Mouse (Mus musculus) G1E (cell line): ENCODE measurements at regions not wholly inside any gene's neighbourhood (a gene's known extent, or its start where the extent isn't known, plus 50 kb on each side); places are given as distances from the start of the nearest gene placed in this dataset.

ENCODE experiments used
- ATAC-seq: 2 replicates; pipeline ENCODE4 v1.8.0; 2016; ENCODE audit warnings: mild to moderate bottlenecking; ENCODE audit not compliant: insufficient number of reproducible peaks, poor library complexity, low FRiP score, severe bottlenecking; ENCODE audit errors: extremely low read depth
- DNase-seq: peaks from one replicate; pipeline ENCODE4 v3.0.0; 2012; ENCODE audit warnings: low spot score
- H3K27me3 ChIP-seq: 2 replicates; pipeline ENCODE4 v1.6.1; 2012; ENCODE audit warnings: mild to moderate bottlenecking, low read length, inconsistent platforms; ENCODE audit not compliant: insufficient read depth
- H3K36me3 ChIP-seq: replicated peaks from 2 replicates; pipeline ENCODE3; 2012; ENCODE audit warnings: mild to moderate bottlenecking, inconsistent platforms
- H3K4me1 ChIP-seq: 2 replicates; pipeline ENCODE4 v1.6.1; 2012; ENCODE audit warnings: low read depth, low read length, inconsistent platforms, mixed read lengths; ENCODE audit not compliant: insufficient read depth
- H3K4me3 ChIP-seq: 2 replicates; pipeline ENCODE4 v1.5.1; 2012; ENCODE audit warnings: low read depth, mild to moderate bottlenecking, inconsistent platforms, low read length, moderate library complexity, mixed read lengths
- H3K9me3 ChIP-seq: replicated peaks from 2 replicates; pipeline ENCODE4 v1.6.1; 2012; ENCODE audit warnings: inconsistent platforms
- CTCF ChIP-seq: IDR thresholded peaks from 2 replicates; pipeline ENCODE4 v1.5.1; 2012; ENCODE audit warnings: low read depth, low read length, inconsistent platforms, mixed read lengths
- GATA1 ChIP-seq: IDR thresholded peaks from 2 replicates; pipeline ENCODE4 v1.6.1; 2012; ENCODE audit warnings: borderline replicate concordance, low read length, inconsistent platforms, mixed read lengths
- GATA2 ChIP-seq: IDR thresholded peaks from 2 replicates; pipeline ENCODE4 v1.6.1; 2012; ENCODE audit warnings: low read depth, low read length, inconsistent platforms, borderline replicate concordance
- POLR2AphosphoS5 ChIP-seq: IDR thresholded peaks from 2 replicates; pipeline ENCODE4 v1.6.1; 2012; ENCODE audit warnings: low read depth, low read length, inconsistent platforms; ENCODE audit not compliant: insufficient replicate concordance
- TAL1 ChIP-seq: conservative IDR thresholded peaks from 2 replicates; pipeline ENCODE4 v1.6.1; 2012; ENCODE audit warnings: low read depth, low read length, inconsistent platforms, mixed read lengths

- Histone ChIP-seq H3K4me1 (no peaks in the 10 kb centered on the region), H3K27me3 (no peaks in the 10 kb centered on the region), H3K36me3 (no peaks in the 10 kb centered on the region), H3K4me3 (no peak overlapping the region), H3K9me3 (peaks cover 20% of the 10 kb centered on the region)
- TF ChIP-seq CTCF = 0 out of 2 replicates have a peak, but pooled peaks have one; percentile 42
- no peak for TF ChIP-seq TAL1
- ATAC-seq = no peak
- DNase-seq = no peak
Observed at GRCm38 (mm10) chr1:136726145-136726935, 101.6 kb downstream of the Zfp281 start.

- H3K9me3 ChIP-seq = peaks cover 22% of the 10 kb centered on the region
- ATAC-seq = no peak
- no peaks in the 10 kb centered on the region for H3K36me3 ChIP-seq
- no peaks in the 10 kb centered on the region for H3K27me3 ChIP-seq
- H3K4me1 ChIP-seq = no peaks in the 10 kb centered on the region
- TF ChIP-seq GATA2 (no peak), CTCF (no peak), POLR2AphosphoS5 (no peak), GATA1 (no peak), TAL1 (no peak)
- H3K4me3 ChIP-seq = no peak overlapping the region
- DNase-seq = no peak
Observed at GRCm38 (mm10) chr1:136727868-136728631, 103.3 kb downstream of the Zfp281 start.

GRCm38 (mm10) chr1:136728632-136728944 is 103.9 kb downstream of the Zfp281 start:
- no peaks in the 10 kb centered on the region for H3K27me3 ChIP-seq
- TF ChIP-seq GATA1 = no peak
- no peak for TF ChIP-seq TAL1
- TF ChIP-seq CTCF = no peak
- TF ChIP-seq GATA2 = no peak
- TF ChIP-seq POLR2AphosphoS5 = no peak
- H3K36me3 ChIP-seq = no peaks in the 10 kb centered on the region
- peaks cover 23% of the 10 kb centered on the region for H3K9me3 ChIP-seq
- ATAC-seq = no peak
- H3K4me3 ChIP-seq = no peak overlapping the region
- H3K4me1 ChIP-seq = no peaks in the 10 kb centered on the region
- DNase-seq = no peak

- Histone ChIP-seq H3K27me3 (no peaks in the 10 kb centered on the region), H3K4me1 (no peaks in the 10 kb centered on the region), H3K4me3 (no peak overlapping the region), H3K36me3 (no peaks in the 10 kb centered on the region), H3K9me3 (peaks cover 27% of the 10 kb centered on the region)
- DNase-seq = no peak
- no peak for ATAC-seq
- TF ChIP-seq CTCF (no peak), TAL1 (no peak), POLR2AphosphoS5 (no peak), GATA2 (no peak), GATA1 (no peak)
Observed at GRCm38 (mm10) chr1:136730638-136731037, 105.9 kb downstream of the Zfp281 start.

- ATAC-seq = no peak
- DNase-seq = no peak
- H3K36me3 ChIP-seq = no peaks in the 10 kb centered on the region
- H3K4me3 ChIP-seq = no peak overlapping the region
- no peaks in the 10 kb centered on the region for H3K4me1 ChIP-seq
- peaks cover 30% of the 10 kb centered on the region for H3K9me3 ChIP-seq
- TF ChIP-seq GATA1 = no peak
- TF ChIP-seq CTCF = no peak
- no peak for TF ChIP-seq TAL1
- TF ChIP-seq GATA2 = no peak
- no peak for TF ChIP-seq POLR2AphosphoS5
- no peaks in the 10 kb centered on the region for H3K27me3 ChIP-seq
Observed at GRCm38 (mm10) chr1:136738030-136738429, 113.3 kb downstream of the Zfp281 start.

- DNase-seq (no peak), ATAC-seq (no peak)
- Histone ChIP-seq H3K4me3 (no peak overlapping the region), H3K9me3 (peaks cover 30% of the 10 kb centered on the region), H3K4me1 (no peaks in the 10 kb centered on the region), H3K27me3 (no peaks in the 10 kb centered on the region), H3K36me3 (no peaks in the 10 kb centered on the region)
- TF ChIP-seq GATA1 = no peak
- no peak for TF ChIP-seq TAL1
- TF ChIP-seq GATA2 = no peak
- no peak for TF ChIP-seq POLR2AphosphoS5
- TF ChIP-seq CTCF = no peak
Observed at GRCm38 (mm10) chr1:136739486-136739885, 114.8 kb downstream of the Zfp281 start.
